Mouse (Mus musculus) heart, postnatal 4 days (tissue): ENCODE measurements at regions not wholly inside any gene's neighbourhood (a gene's known extent, or its start where the extent isn't known, plus 50 kb on each side); places are given as distances from the start of the nearest gene placed in this dataset.
"Not testable (repeated sequence)": the region's sequence is repeated elsewhere in the genome, so short reads cannot be mapped to it uniquely, and the experiment has no call there.

ENCODE experiments used
- DNase-seq: peaks from one replicate; pipeline ENCODE4 v3.0.0; 2021

DNA sequence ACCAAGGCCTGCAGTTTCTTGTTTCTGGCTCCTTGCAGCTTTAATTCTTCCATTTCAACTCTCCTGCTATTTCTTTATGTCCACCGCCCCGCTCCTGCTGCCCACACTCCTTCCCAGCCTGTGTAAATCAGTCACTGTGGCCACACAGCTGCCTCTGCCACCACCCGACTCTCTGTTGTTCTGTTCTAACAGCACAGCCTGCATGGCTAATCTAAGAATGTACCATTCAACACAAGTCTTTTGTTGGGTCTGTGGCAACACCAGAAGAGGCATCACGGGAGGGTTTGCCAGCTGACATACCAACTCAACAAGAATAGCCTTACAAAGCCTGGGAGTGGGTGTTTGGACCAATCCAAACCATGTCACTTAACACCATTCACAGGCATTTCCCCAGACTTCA lies 264.9 kb upstream of the Pum3 start:
- no peak for DNase-seq

DNA sequence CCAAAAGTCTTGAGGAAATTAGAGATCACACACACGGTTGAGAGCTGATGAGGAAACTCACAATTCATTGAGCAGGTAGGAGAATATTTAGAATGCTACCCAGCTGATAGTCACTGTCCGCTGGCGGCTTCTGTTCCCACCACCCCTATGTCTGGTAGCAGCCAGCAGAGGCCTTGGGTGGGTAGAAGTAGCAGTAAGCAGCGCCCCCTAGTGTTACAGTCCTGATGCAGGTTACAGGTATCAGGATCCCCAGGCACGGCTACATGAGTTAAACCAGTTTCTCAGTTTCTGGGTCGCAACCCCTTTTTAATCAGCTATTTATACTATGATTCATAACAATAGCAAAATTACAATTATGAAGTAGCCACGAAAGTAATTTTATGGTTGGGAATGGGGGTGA lies 264.1 kb upstream of the Pum3 start:
- DNase-seq: no peak

DNA sequence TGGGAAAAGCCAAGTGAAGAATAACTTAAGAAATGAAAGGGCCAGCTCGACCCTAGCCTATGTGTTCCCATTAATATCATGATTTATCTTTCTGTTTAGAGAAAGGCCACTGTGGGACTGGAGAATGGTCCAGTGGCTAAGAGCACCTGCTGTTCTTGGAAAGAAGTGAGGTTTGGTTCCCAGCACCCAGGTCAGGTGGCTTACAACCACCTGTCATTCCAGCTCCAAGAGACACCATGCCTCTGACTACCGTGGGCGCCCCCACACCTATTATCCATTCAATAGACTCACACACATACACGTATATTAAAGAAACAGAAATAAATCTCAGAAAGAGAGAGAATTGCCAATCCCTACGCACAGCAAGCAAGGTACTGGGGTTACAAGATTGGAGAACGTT lies 263.3 kb upstream of the Pum3 start:
- DNase-seq: no peak

DNA sequence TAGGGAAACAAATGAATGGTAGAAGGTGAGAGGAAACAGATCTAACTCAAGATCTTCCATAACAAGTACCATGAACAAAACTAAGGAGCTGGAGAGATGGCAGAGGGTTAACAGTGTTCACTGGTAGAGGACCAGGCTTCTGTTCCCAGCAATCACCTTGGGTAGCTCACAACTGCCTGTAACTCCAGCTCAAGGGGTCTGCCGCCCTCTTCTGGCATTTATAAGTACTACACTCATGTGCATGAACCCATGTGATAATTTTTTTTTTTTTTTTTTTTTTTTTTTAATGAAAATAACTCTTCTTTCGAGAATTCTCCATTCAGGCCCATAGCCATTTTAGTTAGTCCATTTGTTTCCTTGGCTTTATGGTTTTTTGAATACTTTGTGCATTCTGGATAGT lies 253.8 kb upstream of the Pum3 start:
- DNase-seq: no peak

DNA sequence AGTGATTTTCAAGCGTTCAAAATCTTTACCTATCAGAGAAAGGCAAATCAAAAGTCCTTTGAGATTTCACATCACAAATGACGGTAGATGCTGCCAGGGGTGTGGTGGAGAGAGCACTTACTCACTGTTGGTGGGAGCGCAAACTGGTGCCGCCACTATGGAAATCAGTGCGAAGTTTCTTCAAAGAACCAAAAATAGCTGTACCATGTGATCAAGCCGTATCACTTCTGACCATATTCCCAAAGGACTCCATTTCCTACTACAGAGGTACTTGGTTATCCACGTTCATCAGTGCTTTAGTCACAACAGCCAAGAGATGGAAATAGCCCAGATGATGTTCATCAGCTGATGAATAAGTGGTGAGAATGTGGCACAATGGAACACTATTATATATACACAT lies 249.8 kb upstream of the Pum3 start:
- DNase-seq: no peak

DNA sequence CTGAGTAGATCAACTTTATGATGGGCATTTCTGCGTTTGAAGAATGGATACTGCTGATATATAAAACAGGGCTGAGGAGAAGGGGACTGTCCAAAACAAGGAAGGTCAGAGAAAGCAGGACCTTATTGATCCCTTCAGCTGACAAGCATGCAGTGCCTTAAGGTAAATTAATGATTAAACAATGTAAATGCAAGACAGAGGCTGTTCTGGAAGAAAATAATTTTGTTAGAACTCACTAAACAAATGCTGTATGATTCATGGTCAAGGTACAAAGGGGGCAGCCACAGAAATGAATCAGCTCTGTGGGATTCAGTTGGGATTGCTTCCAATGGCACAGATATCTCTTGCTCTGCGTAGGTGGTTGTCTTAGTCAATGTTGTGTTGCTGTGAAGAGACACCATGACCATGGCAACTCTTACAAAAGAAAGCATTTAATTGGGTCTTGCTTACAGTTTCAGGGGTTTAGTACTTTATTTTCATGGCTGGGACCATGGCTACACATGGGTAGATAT lies 243.1 kb upstream of the Pum3 start:
- no peak for DNase-seq

DNA sequence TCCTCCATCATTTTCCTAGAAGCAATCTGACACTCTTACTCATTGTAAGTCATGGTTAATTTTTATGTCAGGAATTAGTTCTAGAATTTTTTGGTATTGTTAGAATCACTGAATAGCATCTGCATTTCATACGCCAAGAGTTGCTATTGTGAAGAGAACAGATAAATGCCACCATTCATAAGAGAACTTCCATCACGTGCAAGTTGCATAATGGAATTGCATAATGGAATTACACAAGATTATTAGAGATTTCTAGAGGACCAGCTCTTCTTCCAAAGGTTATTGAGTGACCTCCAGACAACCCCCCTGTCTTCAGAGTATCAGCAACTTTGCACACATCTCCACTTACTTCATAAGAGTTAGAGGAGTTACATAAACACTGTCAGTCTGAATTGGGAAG lies 233.7 kb upstream of the Pum3 start:
- no peak for DNase-seq

DNA sequence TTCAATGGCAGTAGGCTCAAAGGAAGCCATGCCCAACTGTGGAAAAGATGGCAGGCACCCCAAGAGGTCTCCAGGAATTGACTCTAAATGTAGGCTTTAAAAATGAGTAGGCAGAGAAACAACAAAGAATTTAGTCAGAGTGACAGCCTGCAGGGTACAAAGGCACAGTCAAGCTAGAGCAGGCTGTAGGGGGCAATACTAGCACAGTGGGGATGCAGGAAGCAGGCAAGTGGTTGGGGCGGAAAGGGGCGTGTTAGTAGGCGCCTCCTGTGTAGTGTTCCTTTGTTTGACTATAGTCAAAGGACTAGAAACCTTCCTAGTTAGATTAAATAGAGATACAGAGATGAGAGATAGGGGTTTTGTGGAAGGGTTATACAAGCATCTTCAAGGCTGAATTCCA lies 211.4 kb upstream of the Pum3 start:
- DNase-seq: no peak

DNA sequence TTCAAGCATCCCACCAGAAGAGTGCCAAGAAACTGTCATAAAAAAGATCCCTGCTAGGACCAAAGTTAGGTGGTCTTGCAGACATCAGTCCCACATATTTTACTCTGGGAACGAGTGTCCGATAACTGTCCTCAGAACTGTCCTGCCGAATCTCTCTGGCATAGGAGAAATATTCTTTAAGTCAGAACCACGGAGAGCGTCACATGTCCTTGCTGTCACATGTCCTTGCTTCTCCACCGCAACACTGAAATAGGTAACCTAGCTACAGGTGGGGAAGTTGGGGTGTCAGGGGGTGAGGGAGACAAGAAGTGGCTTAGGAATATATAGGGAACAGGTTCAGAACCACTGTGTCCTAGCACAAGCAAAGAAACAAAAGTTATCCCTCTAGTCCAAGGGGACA lies 203.5 kb upstream of the Pum3 start:
- no peak for DNase-seq

DNA sequence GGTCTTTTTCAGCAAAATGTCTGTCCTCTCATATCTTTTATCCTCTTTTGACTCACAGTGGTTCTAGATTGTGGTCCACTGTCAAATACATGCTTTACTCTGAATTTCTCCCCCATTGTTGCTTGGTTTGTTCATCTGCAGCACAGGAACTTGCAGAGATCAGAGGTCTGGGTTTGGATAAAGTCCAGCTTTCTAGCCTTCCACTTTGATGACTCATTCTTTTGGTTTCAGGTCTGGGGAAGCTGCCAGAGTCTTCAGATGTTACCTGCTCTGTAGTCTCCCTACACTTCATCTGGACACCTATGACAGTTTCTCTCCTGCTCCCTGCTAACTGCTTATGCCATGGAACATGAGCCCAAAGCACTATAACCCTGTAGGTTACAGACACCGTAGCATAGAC lies 198.0 kb upstream of the Pum3 start:
- no peak for DNase-seq

DNA sequence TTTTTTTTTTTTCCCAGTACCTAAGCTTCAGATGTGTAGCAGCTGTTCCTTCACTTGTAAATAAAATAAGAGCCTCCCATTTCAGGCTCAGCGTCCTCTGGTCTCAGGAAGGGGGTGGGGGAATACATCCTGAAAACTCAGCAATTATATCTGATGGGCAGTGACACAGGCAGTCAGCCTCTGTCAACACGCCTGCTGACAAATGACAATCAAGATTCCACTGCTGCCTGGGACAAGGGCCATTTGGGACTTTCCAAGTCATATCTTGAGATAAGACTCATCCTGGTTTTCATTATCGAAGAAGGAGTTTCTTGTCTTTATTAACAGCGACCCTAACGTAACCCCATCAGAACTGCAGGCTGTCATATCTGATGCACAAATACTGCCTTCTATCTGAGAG lies 187.9 kb upstream of the Pum3 start:
- no peak for DNase-seq

DNA sequence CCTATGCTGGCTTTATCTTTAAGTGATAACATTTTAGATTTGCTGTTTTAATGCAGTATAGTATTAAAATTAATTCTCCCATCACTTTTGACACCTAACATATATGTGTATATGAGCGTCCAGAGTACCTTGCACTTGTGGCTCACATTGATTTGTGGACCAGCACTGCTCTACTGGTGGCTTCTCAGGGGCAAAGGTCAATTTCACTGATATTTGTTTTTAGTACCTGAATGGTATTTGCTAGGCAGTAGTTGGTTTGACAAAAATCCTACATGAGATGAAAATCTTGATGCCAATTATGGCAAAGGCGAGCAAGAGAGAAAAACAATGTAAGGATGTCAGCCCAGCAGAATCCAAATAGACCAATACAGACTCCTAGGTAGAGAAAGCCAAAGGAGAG lies 177.3 kb upstream of the Pum3 start:
- no peak for DNase-seq

DNA sequence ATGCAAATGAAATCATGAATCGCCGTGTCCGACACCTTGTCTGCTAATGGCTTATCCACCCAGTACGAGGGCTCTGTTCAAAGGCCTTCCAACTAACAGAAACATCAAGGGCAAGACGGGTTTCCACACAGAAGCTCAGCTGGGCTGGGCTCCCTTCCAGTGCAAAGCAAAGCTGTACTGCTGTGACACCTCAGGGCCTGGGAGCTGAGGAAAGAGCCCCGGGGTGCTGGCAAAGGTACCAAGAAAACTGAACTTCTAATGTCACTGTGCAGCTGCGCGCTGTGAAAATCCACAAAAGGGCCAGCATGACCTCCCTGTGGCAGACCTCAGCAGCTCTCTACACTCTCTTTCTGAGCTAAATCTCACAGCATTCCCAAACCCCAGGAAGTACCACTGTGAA lies 173.7 kb upstream of the Pum3 start:
- DNase-seq: no peak

DNA sequence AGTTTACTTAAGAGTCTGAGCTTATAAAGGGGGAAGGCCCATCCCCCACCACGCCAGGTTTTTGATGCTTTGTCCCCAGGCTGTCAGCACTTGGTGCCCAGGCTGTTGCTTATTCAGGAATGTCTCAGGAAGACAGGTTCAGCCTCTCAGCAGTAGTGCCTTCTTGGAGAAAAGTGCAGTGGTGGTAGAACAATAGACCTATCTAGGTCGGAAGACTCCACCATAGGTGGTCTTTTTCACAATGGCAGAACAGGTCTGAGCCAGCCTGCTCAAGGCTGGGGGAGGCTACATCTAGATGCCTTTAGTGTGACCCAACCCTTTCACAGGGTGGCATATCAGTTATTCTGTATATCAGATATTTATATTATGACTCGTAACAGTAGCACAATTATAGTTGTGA lies 171.9 kb upstream of the Pum3 start:
- no peak for DNase-seq

DNA sequence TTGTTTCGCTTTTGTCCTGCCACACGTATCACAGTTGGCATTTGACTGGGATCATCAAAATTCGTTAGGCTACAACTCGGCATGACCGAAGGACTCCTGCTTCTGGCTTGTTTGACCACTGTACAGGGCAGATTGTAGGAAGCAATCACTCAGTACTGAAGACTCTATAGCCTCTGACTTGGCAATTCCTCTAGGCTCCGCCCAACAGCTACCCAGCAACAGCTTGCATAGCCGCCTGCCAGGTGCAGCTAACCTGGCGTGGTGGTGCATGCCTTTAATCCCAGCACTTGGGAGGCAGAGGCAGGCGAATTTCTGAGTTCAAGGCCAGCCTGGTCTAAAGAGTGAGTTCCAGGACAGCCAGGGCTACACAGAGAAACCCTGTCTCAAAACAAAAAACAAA lies 170.8 kb upstream of the Pum3 start:
- not testable (repeated sequence) for DNase-seq

DNA sequence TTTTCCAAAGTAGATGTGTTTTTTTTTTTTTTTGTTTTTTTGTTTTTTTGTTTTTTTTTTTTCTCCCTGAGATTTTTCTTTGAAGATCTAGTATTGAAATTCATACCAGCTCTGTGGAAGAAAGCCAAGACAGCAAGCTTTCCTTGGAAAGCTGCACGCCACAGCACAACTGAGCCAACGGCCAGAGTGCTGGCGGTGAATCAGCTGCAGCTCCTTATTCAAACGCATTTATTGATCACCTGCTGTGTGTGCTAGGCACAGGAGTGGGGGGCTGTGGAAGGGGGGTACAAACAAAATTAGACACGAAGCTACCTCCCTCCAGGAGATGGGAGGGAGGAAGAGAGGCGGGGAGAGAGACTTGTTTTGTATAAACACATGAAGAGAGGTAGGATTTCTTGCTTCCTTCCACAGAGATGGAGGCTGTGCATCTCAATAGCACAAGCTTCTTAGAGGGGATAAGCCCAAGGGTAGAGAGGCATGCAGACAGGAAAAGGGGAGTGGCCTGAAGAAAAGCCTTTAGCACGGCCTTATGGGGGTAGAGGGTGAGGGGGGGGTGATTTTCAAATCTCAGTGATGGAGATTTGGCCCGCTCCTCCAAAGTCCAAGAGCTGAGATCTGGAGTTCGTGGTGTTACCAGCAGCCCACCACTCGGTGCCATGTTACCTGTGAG lies 170.1 kb upstream of the Pum3 start:
- DNase-seq: no peak

DNA sequence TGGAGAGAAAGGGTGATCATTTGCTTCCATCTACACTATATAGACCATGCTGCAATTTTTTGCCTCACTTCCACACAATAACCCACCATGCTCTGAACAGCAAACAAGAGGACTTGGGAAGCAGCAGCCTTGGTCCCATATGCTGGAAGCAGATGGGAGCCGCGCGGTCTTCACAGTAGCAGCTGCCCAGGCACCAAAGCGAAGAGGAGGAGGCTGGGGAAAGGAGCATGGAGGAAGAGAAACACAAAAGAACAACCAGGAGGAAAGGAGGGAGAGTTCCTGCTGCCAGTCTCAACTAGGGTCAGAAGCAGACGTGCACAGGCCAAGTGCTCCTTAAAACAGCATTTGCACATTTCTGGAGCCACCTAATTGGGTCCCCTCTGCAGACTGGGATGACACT lies 168.7 kb upstream of the Pum3 start:
- DNase-seq: no peak

DNA sequence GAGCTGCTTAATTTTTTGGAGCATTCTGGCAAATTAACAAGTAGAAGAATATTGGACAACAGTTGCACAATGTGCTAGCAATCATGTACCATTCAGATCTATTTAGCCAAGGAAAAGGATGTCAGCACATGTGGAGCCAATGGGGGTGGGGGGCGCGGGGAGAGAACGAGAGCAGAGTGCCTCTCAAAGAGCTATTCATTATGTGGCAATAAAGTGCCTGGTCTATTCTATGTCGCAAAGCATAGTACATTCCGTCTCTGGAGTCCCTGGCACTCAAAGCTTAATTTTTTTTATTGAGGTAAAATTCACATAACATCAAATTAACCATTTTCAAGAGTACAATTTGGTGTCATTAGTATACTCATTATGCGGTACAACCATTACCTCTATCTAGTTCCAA lies 155.9 kb upstream of the Pum3 start:
- no peak for DNase-seq

DNA sequence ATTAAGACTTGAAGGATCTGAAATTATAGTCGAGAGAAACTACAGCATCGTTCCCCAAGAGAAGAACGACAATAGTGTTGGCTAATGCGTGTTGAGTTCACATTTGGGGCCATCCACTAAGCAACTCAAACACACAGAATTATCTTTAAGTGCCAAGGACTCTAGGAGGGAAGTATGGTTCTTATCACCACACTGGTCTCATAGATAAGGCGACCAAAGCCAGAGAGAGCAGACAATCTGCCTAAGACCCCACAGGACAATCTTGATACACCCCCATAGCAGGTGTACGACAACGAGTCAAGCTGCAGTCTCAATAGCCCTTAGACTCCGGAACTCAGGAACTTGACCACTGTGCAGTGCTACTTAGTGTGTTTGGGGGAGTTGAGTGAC lies 152.5 kb upstream of the Pum3 start:
- no peak for DNase-seq

DNA sequence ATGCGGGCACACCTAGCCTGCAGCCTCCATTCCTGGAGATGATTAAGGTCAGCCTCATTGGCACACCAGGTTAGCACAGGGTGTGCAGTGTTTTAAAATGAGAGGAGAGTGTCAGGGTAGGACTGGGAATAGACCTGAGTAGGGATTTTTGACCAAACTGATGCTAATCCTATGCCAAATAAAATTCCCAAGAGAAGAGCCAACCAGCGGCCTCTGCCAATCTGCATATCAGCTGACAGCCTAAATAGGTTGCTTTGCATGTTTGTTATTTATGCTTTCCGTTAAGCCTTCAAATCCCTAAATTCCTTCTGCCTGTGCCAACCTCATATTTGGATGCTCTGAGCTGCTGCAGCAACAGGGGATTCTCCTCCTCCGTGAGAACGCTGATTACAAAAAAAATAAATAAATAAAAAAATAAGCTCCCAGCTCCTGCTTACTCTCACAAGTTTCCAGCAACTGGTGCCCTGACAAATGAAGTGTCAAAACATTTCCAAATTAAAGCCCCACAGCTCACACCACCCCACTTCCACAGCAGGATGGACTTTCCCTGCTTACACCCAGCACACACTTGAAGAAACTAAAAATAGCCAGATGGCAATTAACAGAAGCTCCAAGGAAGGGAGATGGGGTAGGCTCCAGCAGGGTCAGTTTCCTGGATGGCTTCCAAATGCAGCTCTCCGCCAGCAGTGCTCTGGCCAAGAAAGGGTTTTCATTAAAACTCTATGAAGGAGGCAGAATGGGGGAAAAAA lies 151.9 kb upstream of the Pum3 start:
- DNase-seq: peak; percentile 42

DNA sequence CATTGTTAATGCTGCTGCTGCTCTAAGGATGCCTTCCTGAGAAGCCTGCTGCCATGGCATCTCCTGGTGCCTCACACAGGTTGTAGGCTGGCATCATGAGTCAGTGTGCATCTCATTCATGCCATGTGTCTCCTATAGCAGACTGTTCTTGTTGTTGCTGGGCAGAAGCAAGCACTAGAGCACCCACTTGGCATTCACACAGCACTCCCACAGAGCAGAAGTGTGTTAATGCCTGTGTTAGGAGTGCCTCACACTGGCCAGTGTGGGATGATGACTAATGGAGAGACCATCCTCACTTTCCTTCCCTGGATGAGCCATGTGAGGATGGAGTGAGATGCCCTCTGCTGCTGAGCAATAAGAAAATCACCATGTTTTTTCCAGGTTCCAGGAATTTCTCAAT lies 146.9 kb upstream of the Pum3 start:
- DNase-seq: no peak

DNA sequence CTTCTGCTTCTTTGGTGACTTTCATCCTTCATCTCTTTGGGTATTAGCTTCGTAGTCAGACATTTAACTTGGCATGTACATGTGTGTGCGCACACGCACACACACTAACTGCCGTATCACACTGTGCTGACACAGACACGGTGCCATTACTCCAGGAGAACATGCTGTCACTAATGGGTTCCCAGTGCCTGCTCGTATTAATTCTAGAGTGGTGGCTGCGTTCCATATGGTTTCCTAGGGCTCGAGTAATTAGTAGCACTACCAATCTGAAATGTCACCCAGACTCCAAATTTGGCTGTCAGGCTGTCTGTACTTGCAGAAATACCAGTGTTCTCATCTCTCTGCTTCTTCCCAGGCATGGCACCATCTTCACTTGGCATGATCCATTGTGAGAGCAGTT lies 137.3 kb upstream of the Pum3 start:
- no peak for DNase-seq

DNA sequence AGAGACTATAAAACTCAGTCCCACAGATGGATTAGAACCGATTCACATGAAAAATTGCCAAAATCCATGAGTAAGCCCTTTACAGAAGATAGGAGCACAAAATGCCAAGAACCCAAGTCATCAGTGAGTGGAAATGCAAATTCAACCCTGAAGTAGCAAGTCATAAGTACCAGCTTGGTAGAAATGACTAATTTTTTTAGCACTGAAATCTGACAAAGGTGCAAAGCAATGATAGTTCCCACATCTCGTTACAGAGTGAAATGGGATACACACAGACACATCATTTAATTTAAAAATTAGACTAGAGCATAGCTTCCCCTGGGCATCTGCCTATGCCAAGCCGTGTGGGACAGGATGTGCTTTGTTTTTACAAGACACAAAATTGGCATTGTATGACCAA lies 136.4 kb upstream of the Pum3 start:
- no peak for DNase-seq

DNA sequence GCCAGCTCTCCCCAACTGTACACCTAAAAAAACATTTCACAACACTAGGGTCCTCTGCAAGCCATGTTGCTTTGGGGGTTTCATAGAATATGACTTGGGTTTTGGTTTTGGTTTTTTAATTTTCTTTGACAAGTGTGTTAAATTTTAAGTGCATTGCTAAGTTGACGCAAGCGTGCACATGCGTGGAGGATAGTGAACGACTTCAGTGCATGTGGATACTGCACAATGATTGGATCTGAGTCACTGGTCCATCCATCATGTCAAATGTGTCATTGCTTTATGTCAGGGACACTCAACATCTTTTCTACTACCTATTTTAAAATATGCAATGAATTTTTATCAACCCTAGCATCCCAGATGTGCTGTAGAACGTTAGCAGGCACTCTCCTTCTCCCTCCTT lies 134.5 kb upstream of the Pum3 start:
- DNase-seq: no peak

DNA sequence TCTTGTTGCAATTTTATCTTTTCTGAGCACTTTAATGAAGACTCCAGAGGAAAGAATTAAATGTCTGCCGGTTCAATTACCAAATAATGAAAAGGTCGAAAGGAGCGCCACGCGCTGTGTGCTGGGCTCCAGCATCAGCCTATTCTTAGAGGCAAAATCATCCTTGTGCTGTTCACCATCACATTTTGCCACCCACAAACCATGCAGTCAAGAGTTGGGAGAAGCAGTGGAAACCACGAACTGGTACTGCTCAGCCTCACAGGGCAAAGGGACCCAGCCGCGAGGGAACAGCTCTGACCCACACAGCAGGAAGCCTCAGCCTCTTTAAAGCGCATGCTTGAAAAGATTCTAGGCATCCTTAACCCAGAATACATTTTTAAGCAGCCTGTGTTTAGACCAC lies 134.0 kb upstream of the Pum3 start:
- no peak for DNase-seq
